Mouse (Mus musculus): ENCODE data around the gene Eid2b. TPM values are rescaled to one million over a fixed set of nuclear protein-coding genes. Genes with fewer than 3 reads are reported as not detected.
A peak's percentile ranks its signal among the peaks of the same experiment; 100 is the strongest.
"Not testable (repeated sequence)": the region's sequence is repeated elsewhere in the genome, so short reads cannot be mapped to it uniquely, and the experiment has no call there.

Gene Eid2b
- total RNA-seq (2022), result 10 to 100 TPM; 29.9 to 39.5 (median 31.7) TPM

DNA sequence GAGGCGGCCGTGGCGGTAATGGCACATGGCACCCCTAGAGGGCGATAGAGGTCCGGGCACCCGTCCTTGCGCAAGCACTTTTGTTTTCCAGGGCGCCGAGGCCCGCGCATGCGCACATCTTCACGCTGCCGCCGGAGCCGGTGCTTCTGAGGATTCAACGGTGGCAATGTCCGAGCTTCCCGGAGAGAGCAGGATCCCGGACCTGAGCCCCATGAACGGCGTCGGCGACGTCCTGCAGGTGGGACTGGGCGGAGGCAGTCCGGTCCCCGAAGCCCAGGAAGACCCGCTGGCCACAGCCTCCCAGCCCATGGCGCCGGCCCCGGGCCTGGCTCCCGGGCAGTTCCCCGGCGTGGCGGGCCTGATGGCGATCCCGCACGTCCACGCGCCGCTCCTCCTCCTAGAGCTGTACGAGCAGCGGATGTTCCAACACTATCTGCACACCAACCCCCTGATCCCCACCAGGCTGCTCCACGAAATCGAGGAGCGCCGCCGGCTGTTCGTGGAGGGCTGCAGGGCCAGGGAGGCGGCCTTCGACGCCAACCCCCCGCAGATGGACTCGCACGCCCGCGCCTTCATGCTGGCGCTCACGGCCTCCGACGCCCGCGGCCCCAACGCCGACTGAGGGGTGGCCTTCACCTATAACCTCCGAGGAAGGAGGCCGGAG lies at the start of gene Eid2b:
Gene Eid2b, plus strand, starts transcription at position 125 of the 664 bp plus-strand sequence.
- peak; percentile 88 to 97 for DNase-seq (ENCODE audit: low spot score in 2 of 2)

DNA sequence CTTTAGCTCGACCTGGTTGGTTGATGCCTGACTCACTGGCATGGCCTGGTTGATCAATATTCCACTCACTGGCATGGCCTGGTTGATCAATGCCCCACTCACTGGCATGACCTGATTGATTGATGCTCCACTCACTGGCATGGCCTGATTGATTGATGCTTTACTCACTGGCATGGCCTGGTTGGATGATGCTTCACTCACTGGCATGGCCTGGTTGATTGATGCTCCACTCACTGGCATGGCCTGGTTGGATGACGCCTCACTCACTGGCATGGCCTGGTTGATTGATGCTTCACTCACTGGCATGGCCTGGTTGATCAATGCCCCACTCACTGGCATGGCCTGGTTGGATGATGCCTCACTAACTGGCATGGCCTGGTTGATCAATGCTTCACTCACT lies 33.6 kb upstream of the Eid2b start:
- not testable (repeated sequence) for DNase-seq (ENCODE audit: low spot score in 2 of 2)

DNA sequence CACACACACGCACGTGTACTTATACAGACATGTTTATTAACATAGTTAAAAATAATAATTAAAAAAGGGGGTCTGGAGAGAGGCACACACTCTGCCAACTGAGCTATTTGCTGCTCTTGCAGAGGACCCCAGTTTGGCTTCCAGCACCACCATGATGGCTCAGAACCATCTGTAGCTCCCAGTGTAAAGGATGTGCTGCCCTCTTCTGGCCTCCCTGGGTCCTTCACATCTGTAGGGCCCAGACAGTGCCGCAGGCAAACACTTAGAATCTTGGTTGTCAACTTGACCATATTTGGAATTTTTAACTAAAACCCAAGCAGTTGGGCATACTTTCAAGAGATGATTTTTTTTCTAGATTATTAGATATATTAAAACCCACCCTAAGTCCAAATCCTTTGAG lies 28.6 kb upstream of the Eid2b start:
- no peak for DNase-seq (ENCODE audit: low spot score in 2 of 2)

DNA sequence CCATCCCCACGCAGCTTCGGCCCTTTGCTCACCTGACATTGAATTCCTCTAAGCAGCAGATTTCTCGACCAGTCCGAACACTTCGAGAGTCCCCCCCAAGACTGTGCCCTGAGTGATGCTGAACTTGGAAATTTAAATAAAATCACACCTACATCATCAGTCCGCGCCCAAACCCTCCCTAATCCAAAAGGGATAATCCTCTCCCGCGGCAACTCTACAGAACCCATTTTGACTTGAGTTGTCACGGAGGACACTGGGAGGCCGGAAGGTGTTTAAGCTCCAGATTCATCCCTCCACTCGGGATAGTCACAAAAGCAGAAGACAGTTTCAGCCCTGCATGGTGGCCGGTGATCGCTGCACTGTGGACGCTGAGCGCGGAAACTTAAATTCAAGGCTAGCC lies 25.6 kb upstream of the Eid2b start:
- no peak for DNase-seq (ENCODE audit: low spot score in 2 of 2)

DNA sequence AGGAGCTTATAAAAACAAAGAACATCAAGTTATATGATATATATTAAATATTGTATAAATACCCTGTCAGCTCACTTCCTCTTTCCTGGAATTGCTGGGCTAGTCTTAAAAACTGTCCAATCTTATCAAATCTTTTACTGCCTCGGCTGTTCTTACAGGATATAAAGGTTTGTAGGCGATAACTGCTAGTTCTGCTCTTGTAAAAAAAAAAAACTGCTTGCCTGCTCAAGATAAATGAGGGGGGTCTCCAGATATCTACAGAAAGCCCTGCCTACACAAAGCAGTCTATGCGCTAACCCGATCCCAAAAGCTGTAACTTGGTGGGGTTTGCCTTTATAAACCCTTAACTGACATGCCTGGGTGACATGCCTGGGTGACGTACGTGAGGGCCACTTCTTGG lies 22.9 kb upstream of the Eid2b start:
- DNase-seq (ENCODE audit: low spot score in 2 of 2), result no peak

DNA sequence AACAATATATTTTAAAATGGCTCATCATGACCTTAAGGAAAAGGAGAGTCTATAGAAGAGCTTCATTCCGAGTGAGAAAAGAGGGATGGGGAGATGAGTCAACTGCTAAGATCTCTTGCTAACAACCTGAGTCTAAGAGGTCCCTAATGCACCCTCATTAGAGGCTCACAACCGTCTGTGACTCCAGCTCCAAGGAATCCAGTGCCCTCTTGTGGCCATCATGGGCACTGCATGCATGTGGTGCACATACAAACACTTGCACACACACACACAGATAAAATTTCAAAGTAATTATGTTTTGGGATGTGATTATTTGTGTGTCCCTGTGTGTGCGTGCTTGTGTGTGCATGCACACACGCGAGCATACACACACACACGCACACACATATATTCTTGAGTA lies 22.1 kb upstream of the Eid2b start:
- no peak for DNase-seq (ENCODE audit: low spot score in 2 of 2)

DNA sequence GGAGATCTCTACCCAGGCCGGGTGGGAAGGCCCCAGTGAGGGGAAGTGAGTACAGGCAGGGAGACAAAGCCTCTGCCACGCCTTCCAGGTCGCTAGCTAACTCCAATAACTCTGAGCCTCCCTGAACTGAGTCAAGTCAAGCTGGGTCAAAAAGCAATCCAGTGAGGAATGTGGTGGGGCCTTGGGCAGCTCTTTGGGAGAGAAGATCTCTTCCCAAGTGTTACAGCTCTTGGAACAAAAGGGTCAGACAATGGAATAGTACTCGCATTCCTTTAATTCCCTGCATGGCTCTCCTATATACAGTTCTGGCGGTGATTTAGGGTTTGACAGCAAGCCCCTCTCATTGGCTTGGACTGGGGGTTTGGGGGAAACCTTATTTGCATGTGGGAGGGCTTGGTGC lies 14.7 kb upstream of the Eid2b start:
- no peak for DNase-seq (ENCODE audit: low spot score in 2 of 2)

DNA sequence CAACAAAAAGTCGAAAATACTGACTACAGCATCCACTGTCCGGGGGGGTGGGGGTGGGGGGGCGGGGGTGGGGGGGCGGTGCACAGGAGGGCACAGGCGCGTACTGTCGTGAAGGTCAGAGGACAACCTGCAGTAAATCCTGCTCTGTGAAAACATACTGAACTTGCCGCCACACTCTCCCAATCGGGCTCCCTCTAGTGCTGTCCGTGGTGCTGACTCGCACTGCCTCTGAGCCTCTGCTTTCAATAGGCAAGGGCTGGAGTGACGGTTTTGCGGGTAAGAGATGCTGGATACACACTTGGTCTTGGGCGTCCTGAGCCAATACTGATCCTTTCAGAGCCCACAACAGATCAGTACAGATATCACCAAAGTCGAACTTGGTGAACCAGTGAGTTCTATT lies 13.8 kb upstream of the Eid2b start:
- peak in 1 of 2 experiments; percentile 23 for DNase-seq (ENCODE audit: low spot score in 2 of 2)

DNA sequence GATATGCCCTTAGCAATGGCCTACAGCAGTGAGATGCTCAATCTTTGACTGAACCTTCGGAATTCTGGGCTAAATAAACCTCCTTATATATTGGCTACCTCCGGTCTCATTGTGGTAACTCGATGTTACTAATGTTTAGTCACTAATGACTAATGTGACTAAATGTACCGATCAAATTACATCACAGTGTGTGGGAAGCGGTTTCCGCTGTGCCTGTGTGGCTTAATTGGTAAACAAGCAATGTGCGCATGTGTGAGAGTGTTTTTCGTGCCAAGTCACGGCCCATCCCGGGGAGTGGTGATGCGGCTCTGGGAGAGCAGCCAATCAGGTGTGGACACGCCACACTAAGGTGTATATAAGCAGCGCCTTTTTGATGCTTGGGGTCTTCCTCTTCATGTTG lies 12.1 kb upstream of the Eid2b start:
- no peak for DNase-seq (ENCODE audit: low spot score in 2 of 2)

DNA sequence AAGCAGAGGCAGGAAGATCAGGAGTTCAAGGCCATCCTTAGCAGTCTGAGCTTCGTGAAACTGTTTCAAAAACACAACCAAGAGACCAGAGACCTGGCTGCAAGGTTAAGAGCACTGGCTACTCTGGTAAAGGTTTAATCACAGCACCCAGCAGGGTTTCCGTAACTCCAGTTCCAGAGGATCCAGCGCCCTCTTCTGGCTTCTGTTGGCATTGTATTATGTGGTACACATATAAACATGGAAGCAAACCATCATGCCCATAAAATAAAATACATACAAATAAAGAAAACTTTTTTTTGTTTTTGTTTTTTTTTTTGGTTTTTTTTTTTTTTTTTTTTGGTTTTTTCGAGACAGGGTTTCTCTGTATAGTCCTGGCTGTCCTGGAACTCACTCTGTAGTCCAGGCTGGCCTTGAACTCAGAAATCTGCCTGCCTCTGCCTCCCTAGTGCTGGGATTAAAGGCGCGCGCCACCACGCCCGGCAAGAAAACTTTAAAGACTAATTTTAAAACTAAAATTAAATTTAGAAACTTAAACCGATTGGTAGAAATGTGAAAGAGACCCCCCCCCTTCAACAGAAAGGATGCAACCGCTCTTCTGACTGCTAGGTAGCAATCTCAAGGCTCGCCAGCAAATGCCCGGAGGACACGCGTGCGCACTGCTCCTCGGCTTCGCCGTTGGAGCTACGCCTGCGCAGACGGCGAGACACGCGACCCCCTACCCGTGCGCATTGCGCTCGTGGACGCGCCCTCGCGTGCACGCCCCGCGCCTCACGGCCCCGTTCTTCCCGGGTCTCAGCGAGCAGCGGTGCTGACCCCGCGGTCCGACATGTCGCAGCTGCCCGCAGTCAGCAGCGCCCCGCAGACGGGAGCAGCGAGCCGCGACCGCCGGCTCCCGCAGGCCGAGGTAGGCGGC lies 10.2 kb upstream of the Eid2b start, which contains the start of gene Eid2:
Gene Eid2, plus strand, starts transcription at position 753 of the 913 bp plus-strand sequence.
- peak; percentile 84 to 88 for DNase-seq (ENCODE audit: low spot score in 2 of 2)

DNA sequence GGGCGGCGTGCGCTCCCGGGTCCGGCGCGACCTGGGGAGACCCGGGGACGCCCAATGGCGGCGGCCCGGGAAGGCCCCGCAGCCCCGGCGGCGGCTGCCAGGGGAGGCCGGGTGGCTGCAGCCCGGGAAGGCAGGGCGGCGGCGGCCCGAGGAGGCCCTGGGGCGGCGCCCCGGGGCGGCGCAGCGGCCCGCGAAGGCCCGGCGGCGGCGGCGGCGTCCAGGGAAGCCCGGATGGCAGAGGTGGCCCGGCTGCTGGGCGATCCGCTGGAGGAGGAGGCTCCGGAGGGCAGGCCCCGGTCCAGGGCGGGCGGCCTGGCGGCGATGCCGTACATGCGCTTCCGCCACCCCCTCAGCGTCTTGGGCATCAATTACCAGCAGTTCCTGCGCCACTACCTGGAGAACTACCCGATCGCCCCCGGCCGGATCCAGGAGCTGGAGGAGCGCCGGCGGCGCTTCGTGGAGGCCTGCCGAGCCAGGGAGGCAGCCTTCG lies 9.5 kb upstream of the Eid2b start:
- DNase-seq (ENCODE audit: low spot score in 2 of 2), result peak in 1 of 2 experiments; percentile 46

DNA sequence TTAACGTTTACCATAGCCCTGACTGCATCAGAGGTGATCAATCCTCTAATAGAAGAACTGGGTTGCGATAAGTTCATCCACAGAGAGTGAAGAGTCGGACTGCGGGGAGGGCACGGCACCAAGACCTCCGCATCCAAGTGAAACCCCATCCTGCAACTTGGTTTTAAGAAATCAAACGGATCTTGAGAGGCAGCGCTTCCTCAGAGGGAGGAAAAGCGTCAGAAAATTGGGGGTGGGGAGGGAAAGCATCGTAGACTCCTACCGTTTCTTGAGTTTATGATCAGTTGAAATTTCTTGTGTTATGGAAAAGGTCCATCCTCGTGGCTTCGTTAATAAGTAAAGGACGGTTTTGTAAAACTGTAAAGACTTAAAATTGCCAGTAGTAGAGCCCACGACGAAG lies 9.0 kb upstream of the Eid2b start:
- DNase-seq (ENCODE audit: low spot score in 2 of 2), result no peak

DNA sequence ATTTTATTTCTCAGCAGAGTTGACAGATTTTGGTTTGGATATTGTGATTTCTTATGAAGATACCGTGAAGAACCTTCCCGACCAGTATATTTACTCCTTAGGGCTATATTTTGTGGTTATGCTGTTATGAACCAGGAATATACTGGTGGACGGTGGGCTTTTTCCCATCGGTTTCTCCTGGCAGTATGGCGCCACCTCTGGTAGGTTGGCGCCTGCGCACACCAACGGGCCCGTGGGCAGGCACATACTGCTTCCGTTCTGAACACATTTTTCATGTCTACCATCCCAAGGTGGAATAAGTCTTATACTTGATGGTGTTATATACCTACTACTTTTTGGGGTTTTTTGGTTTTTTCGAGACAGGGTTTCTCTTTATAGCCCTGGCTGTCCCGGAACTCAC lies 8.2 kb upstream of the Eid2b start:
- DNase-seq (ENCODE audit: low spot score in 2 of 2), result no peak

DNA sequence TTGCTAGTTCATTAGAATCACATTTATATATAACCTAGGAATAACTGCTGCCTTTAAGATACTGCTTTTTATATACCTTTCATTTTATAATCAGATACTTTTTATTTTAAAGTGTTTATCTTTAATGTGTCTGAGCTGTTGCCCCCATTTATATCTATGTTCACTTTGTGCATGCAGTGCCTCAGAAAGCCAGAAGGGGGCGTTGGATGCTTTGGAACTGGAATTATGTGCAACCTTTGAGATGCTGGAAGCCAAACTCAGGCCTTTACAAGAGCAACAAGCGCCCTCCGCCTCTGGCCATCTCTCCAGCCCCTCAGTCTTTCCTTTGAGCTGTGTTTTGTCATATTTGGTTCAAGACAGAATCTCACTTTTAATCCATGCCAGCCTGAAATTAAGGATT lies 5.8 kb upstream of the Eid2b start:
- no peak for DNase-seq (ENCODE audit: low spot score in 2 of 2)

DNA sequence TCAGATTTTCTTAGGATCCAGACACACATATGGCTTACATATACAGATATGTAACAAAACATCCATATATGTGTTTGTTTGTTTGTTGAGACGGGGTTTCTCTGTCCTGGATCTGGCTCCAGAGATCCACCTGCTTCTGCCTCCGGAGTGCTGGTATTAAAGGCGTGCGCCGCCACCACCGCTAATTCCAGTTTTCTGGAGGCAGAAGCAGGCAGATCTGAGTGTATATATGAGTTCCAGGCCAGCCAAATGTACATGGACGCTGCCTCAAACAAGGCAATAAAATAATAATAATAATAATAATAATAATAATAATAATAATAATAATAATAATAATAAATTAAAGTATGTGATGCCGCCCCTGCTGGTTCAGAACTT lies 313 bp upstream of the Eid2b start:
- DNase-seq (ENCODE audit: low spot score in 2 of 2), result no peak

DNA sequence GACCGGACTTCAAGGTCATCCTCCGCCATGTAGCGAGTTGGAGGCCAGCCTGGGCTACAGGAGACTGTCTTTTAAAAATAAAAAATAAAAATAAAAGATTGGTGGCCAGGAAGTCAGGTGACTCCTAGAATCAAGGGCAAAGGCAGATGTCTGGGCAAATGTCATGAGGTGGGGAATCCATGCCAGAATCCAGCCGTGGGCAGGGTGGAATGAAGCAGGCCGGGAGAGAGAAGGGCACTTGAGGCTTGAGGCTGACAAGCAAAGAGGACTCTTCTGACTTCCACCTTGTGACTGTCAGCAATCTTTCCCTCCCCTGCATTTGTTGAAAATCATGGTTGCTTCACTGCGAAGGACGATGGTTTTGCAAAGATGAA lies 727 bp downstream of the Eid2b start:
- no peak for DNase-seq (ENCODE audit: low spot score in 2 of 2)

DNA sequence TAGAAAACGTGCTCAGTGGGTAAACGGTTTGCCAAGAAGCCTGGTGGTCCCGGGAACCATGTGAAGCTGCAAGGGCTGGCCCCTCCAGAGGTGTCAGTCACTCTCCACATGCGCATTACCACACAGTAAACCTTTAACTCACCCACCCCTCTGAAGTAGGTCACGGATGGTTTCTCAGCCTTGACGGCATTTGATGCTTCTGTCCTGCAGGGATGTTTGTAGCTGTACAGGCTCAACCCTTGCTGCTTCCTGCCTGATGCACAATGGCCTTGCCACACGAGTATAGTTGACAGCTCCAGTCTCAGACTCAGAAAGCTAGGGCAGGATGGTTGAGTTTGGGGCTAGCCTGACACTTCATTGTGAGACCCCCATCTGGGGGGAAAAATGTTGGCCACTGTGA lies 3.1 kb downstream of the Eid2b start:
- DNase-seq (ENCODE audit: low spot score in 2 of 2), result no peak

DNA sequence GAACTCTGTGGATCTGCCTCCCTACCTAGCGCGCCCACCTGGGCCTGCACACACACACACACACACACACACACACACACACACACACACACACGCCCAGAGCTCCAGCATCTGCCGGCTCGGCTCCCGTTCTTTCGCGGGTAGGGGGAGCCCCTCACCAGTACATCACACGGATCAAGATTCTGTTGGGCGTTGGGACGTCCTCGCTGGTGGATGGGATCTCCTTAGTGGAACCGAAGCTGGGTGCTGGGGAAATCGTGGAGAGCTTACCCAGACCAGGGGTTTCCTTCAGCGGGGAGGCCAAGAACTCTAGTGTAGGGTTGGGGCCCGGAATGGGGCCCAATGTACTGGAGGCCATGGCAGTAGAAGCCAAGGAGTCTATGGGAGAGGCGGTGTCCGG lies 12.6 kb downstream of the Eid2b start:
- no peak for DNase-seq (ENCODE audit: low spot score in 2 of 2)

DNA sequence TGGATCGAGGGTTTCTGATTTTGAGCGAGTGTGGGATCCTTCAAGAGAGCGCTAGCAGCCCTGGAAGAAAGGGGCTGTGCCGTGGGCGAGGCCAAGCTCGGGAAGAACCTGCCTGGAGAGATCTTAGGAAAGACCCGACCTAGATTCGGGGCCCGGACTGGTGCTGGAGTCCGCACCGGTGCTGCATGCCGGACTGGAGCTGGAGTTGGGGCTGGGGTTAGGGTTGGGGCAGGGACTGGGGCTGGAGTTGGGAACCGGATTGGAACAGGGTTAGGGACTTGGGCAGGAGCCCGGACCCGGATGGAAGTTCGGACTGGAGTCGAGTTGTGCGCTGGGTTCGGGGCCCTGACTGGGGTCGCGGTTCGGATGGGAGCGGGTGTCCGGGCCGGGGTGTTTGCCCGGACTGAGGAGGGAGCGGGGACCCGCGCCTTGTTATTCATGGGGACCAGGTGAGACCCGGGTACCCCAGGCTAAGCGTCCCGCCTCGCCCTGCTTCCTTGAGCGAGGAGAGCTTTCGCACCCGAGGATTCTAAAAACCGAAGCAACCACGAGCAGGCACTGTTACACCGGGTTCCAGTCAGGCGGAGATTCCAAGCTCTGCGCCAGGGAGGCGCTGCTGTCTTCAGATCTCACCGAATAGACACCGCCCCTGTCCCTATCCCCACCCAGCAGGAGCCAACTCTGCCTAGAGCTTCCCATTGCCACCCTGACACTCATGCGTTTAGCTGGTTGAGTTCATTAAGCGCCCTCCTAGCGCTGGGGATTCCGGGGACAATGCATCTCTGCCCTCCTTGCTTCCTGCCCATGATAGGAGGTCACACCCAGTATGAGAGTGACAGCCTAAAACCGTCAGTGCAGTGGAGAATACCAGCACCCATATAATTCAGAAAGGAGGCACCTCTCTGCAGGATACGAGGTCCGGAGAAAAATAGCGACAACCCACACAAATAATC lies 13.4 kb downstream of the Eid2b start, which contains the start of gene Selenov:
Gene Selenov, minus strand, starts transcription at position 549 of the 953 bp plus-strand sequence.
- peak in 1 of 2 experiments; percentile 28 for DNase-seq (ENCODE audit: low spot score in 2 of 2)

DNA sequence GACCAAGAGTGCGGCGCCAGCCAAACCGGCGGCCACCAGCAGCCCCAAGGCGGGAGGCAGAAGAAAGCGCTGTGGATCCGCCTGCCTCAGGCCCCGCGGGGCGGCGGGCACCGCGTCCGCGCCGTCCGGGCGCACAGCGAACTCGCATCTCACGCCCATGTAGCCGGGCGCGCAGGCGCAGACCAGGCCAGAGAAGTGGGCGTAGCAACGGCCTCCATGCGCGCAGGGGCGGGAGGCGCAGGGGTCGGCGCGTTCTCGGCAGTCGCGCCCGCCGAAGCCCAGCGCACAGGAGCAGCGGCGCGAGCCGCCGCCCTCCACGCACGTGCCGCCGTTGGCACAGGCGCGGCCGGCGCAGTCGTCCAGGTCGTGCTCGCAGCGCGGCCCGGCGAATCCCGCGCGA lies 16.9 kb downstream of the Eid2b start:
- peak in 1 of 2 experiments; percentile 55 for DNase-seq (ENCODE audit: low spot score in 2 of 2)
